Mouse (Mus musculus): ENCODE measurements at regions not wholly inside any gene's neighbourhood (a gene's known extent, or its start where the extent isn't known, plus 50 kb on each side); places are given as distances from the start of the nearest gene placed in this dataset.

- TF ChIP-seq EP300 (IDR thresholded peaks at IDR 0.05; ENCODE audit: low read depth) (no peak), CTCF (IDR thresholded peaks at IDR 0.05; ENCODE audit: low read depth) (no peak)
Measured at GRCm38 (mm10) chr5:51794097-51794496, 226.6 kb upstream of the Ppargc1a start.
